24 mouse cellular contexts compared by ENCODE assay signal in genomic region chr2:180723865-180724264, GRCm38 (mm10). TPM values are rescaled to one million over a fixed set of nuclear protein-coding genes. Genes with fewer than 3 reads are reported as not detected.
"Had no signal": no experiment of that assay in that cellular context is flagged by ENCODE, and none has a peak within 500 bp of the region (broad histone marks: within the 10 kb centered on the region; RNA-seq: fewer than 3 reads in every experiment).

No protein-coding gene starts in this region.

- H3K4me3 ChIP-seq: kidney, embryonic 15.5 days; left cerebral cortex, adult 2 months; midbrain, embryonic 12.5 days; midbrain, embryonic 15.5 days; neural tube, embryonic 12.5 days; neural tube, embryonic 15.5 days; stomach, embryonic 15.5 days had no signal

- H3K9ac ChIP-seq: kidney, embryonic 15.5 days; liver, embryonic 14.5 days; lung, embryonic 14.5 days; midbrain, embryonic 12.5 days; midbrain, embryonic 15.5 days; neural tube, embryonic 12.5 days; neural tube, embryonic 15.5 days; stomach, embryonic 15.5 days had no signal

- DNase-seq: kidney, adult 18-20 months; kidney, postnatal 10 days; layer of hippocampus, postnatal 36 days; right cerebral cortex, adult 18-20 months; right cerebral cortex, postnatal 14 days; right cerebral cortex, postnatal 4 days; spleen, adult 18-20 months; thymus, adult 2 months; thymus, postnatal 14 days; thymus, postnatal 4 days had no signal

- H3K4me2 ChIP-seq: midbrain, embryonic 12.5 days; midbrain, embryonic 15.5 days; neural tube, embryonic 12.5 days; neural tube, embryonic 15.5 days had no signal

- H3K27me3 ChIP-seq: kidney, embryonic 15.5 days; midbrain, embryonic 15.5 days; neural tube, embryonic 15.5 days; stomach, embryonic 15.5 days had no signal

- H3K9me3 ChIP-seq: kidney, embryonic 15.5 days; midbrain, embryonic 12.5 days; midbrain, embryonic 15.5 days; neural tube, embryonic 12.5 days; neural tube, embryonic 15.5 days; stomach, embryonic 15.5 days had no signal

- H3K27ac ChIP-seq: kidney, embryonic 15.5 days; left cerebral cortex, adult 2 months; liver, embryonic 14.5 days; midbrain, embryonic 12.5 days; midbrain, embryonic 15.5 days; neural tube, embryonic 12.5 days; neural tube, embryonic 15.5 days had no signal

- ATAC-seq: midbrain, embryonic 15.5 days had no signal

RNA-seq across cellular contexts. Expression of gene Bhlhe23, which starts 52.8 kb away (rescaled TPM):
- polyA plus RNA-seq: intestine, embryonic 16.5 days; kidney, embryonic 15.5 days; limb, embryonic 11.5 days; limb, embryonic 14.5 days; liver, embryonic 14.5 days; lung, embryonic 14.5 days; lung, postnatal 0 days; macrophage had no signal
